Mouse (Mus musculus) frontal cortex, postnatal 36 days (tissue): ENCODE measurements around the gene Slit1.

Experiments used
- DNase-seq, 2 experiments: peaks; one replicate each; pipeline ENCODE4 v3.0.0; 2022; ENCODE audit warnings: low spot score in 2 of 2

Gene Slit1

GRCm38 (mm10) chr19:41655970-41656369, 87.5 kb downstream of the Slit1 start:
- peak; percentile 81 to 82 for DNase-seq

- no peak for DNase-seq
Measured at GRCm38 (mm10) chr19:41655089-41655783, 88.2 kb downstream of the Slit1 start.

GRCm38 (mm10) chr19:41651967-41652366, 91.5 kb downstream of the Slit1 start:
- DNase-seq: no peak

- DNase-seq: no peak
Measured at GRCm38 (mm10) chr19:41649394-41649793, 94.1 kb downstream of the Slit1 start.

GRCm38 (mm10) chr19:41646947-41647631, 96.4 kb downstream of the Slit1 start:
- peak; percentile 84 to 89 for DNase-seq

- DNase-seq: no peak
Measured at GRCm38 (mm10) chr19:41643010-41643409, 100.5 kb downstream of the Slit1 start.

GRCm38 (mm10) chr19:41634999-41635398, 108.5 kb downstream of the Slit1 start:
- DNase-seq: no peak

- DNase-seq: no peak
Measured at GRCm38 (mm10) chr19:41634099-41634498, 109.4 kb downstream of the Slit1 start.

GRCm38 (mm10) chr19:41629532-41629931, 113.9 kb downstream of the Slit1 start:
- peak; percentile 61 to 69 for DNase-seq

GRCm38 (mm10) chr19:41628970-41629369, 114.5 kb downstream of the Slit1 start:
- no peak for DNase-seq

- no peak for DNase-seq
Measured at GRCm38 (mm10) chr19:41620366-41621092, 122.9 kb downstream of the Slit1 start.

- no peak for DNase-seq
Measured at GRCm38 (mm10) chr19:41618771-41619385, 124.6 kb downstream of the Slit1 start.

- DNase-seq: peak; percentile 28 to 44
Measured at GRCm38 (mm10) chr19:41618153-41618657, 125.3 kb downstream of the Slit1 start.

- DNase-seq: no peak
Measured at GRCm38 (mm10) chr19:41617102-41617501, 126.4 kb downstream of the Slit1 start.

- DNase-seq: no peak
Measured at GRCm38 (mm10) chr19:41616274-41616673, 127.2 kb downstream of the Slit1 start.

- no peak for DNase-seq
Measured at GRCm38 (mm10) chr19:41615606-41616224, 127.8 kb downstream of the Slit1 start.

GRCm38 (mm10) chr19:41613325-41614087, 130.0 kb downstream of the Slit1 start:
- DNase-seq: no peak

GRCm38 (mm10) chr19:41611683-41612082, 131.8 kb downstream of the Slit1 start:
- DNase-seq: no peak

GRCm38 (mm10) chr19:41606208-41606987, 137.1 kb downstream of the Slit1 start:
- peak in 1 of 2 experiments; percentile 25 for DNase-seq

- DNase-seq: no peak
Measured at GRCm38 (mm10) chr19:41600647-41601046, 142.8 kb downstream of the Slit1 start.
